Mouse (Mus musculus): ENCODE measurements around the gene Tsc1.

The Tsc1 gene

DNA sequence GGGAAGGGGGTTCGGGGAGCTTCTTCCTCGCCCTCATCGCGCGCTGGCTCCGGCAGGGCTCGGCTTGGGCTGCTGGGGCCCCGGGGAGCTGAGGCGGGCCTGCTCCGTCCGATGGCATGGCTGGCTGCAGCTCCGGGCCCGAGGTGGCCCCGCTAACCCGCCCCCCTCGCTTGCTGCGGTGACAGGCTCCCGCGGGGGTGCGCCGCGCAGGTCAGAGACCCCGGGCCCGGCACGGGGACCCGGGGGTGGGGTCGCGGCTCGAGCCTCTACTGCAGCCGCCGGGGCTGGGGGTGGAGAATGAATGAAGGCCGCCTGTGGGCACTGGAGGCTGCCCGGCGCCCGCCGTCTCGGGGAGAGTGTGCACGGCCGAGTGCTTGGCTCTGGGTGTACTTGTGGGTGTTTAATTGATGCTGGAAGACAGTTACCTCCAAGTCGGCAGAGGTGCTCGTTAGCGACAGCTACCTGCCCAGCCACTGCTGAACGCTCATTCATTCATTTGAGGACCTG is 460 bp downstream of the Tsc1 start:
- no peak for DNase-seq (ENCODE audit: extremely low spot score, low read depth, low spot score)

GRCm38 (mm10) chr2:28643081-28643480 is 2.1 kb downstream of the Tsc1 start:
- no peak for DNase-seq (ENCODE audit: extremely low spot score, low read depth, low spot score)

- DNase-seq (ENCODE audit: extremely low spot score, low read depth, low spot score): no peak
These were observed 9.5 kb downstream of the Tsc1 start for GRCm38 (mm10) chr2:28650526-28650925.

DNA sequence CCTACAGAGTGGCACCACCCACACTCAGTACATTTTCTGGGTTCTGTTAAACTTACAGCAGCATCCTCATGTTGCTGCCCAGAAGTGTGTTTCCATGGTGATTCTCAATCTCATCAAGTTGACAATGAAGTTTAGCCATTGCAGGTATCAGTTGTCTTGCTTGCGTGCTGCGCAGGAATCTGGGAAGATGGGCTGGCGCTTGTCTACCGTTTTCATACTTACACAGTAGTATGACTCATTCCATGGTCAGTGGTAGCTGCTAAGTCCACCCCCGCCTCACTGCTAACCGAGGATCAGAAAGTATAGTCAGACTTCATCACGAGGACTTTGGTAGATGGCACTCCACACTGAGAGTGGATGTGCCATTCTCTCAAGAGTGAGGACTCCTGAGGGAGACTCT is 12.3 kb downstream of the Tsc1 start:
- DNase-seq (ENCODE audit: extremely low spot score, low read depth, low spot score): no peak

- no peak for DNase-seq (ENCODE audit: extremely low spot score, low read depth, low spot score)
These were observed 13.3 kb downstream of the Tsc1 start for GRCm38 (mm10) chr2:28654295-28654694.

- DNase-seq (ENCODE audit: extremely low spot score, low read depth, low spot score): no peak
These were observed 15.2 kb downstream of the Tsc1 start for GRCm38 (mm10) chr2:28656216-28656615.

- no peak for DNase-seq (ENCODE audit: extremely low spot score, low read depth, low spot score)
These were observed 21.9 kb downstream of the Tsc1 start for GRCm38 (mm10) chr2:28662891-28663290.

DNA sequence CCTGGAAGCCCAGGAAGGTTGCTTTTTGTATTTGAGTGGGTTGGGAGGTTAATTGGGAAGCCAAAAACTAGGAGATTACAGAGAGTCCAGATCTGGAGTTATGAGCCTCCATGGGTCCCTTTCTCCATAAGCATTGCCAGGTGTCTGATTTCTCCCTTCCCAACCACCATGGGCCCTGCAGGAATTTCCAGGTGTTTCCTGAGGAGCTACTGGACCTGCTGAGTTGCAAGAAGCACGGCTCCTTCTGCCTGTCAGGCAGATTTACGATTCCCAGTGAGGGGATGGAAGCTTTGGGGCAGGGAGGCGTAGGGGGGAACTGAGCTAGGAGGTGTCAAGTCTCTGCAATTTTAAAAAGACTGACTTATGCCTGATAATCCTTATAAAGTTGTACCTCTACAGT is 24.8 kb downstream of the Tsc1 start:
- DNase-seq (ENCODE audit: extremely low spot score, low read depth, low spot score): no peak

DNA sequence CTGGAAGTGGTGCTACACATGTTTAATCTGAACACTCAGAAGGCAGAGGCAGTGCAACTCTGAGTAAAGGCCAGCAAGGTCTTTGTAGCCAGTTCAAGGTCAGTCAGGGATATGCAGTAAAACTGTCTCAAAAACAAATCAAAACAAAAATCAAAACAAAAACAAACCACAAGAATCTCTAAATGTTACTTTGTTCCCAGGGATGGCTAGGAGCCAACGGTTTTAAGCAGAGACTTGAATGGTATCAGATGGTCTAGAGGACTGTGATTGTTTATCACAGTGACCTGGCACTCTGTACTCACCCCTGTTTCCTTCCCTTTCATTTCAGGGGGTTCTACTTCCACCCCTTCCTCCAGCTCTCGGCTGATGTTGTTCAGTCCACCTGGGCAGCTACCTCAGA is 30.4 kb downstream of the Tsc1 start:
- no peak for DNase-seq (ENCODE audit: extremely low spot score, low read depth, low spot score)

DNA sequence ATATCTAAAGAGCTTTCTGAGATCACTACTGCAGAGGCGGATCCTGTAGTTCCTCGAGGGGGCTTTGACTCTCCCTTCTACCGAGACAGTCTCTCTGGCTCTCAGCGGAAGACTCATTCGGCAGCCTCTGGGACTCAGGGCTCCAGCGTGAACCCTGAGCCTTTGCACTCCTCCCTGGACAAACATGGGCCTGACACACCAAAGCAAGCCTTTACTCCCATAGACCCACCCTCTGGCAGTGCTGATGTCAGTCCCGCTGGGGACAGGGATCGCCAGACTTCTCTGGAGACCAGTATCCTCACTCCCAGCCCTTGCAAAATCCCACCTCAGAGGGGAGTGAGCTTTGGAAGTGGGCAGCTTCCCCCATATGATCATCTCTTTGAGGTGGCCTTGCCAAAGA is 35.0 kb downstream of the Tsc1 start:
- no peak for DNase-seq (ENCODE audit: extremely low spot score, low read depth, low spot score)

DNA sequence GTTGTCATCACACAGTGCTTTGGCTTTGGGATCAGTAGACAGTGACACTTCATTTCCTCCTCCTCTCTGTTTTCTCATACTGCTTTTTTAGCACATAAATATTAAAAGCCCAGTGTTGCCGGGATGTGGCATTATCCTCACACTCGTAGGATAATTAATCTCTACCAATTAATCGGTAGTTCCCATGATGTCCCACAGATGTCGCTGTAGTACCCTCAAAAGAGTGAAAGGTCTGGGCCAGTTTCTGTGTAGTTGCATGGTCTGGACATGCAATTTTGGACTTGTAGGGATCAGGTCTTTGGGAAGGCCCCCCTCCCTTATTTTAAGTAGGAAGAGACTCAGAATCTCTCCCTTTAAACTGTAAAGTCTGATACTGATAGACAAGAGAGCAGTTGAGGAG is 39.7 kb downstream of the Tsc1 start:
- no peak for DNase-seq (ENCODE audit: extremely low spot score, low read depth, low spot score)

DNA sequence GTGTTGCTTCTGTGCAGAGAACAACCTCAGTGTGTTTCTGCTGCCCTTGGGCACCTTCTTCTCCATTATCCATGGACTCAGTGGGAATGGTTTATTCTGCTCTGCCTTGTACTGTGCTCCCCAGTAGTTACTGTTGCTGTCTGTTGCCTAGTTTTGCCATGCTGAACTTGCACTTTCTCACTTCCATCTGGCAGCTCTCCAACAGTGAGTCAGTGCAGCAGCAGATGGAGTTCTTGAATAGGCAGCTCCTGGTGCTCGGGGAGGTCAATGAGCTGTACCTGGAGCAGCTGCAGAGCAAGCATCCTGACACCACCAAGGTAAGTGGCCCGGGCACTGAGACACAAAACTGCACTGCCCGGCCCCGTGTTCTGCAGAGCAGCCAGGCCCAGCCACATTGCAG is 40.7 kb downstream of the Tsc1 start:
- no peak for DNase-seq (ENCODE audit: extremely low spot score, low read depth, low spot score)

DNA sequence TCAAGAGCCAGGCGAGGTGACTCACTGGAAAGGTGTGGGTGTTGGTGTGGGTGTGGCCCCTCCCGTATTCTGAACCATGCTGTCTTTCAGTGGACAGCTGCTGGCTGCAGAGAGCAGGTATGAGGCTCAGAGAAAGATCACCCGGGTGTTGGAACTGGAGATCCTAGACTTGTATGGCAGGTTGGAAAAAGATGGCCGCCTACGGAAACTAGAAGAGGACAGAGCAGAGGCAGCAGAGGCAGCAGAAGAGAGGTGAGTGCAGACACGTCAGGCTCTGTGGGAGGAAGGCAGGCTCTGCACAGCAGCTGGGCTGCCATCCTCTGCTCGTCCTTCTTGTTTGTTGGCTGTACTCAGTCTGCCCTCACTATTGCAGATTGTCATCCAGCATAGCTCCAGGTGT is 44.9 kb downstream of the Tsc1 start:
- no peak for DNase-seq (ENCODE audit: extremely low spot score, low read depth, low spot score)

- DNase-seq (ENCODE audit: extremely low spot score, low read depth, low spot score): no peak
These were observed 47.4 kb downstream of the Tsc1 start for GRCm38 (mm10) chr2:28688431-28688830.

- DNase-seq (ENCODE audit: extremely low spot score, low read depth, low spot score): no peak
These were observed 51.7 kb downstream of the Tsc1 start for GRCm38 (mm10) chr2:28692692-28693091.

- no peak for DNase-seq (ENCODE audit: extremely low spot score, low read depth, low spot score)
These were observed 57.5 kb downstream of the Tsc1 start for GRCm38 (mm10) chr2:28698566-28698965.

- DNase-seq (ENCODE audit: extremely low spot score, low read depth, low spot score): peak; percentile 72
These were observed 58.6 kb downstream of the Tsc1 start, which contains the start of the genes Spaca9 and Ak8 for GRCm38 (mm10) chr2:28699361-28700335. Gene Spaca9 (minus strand): TSS chr2:28699727. Gene Ak8 (plus strand): TSS chr2:28700164.

DNA sequence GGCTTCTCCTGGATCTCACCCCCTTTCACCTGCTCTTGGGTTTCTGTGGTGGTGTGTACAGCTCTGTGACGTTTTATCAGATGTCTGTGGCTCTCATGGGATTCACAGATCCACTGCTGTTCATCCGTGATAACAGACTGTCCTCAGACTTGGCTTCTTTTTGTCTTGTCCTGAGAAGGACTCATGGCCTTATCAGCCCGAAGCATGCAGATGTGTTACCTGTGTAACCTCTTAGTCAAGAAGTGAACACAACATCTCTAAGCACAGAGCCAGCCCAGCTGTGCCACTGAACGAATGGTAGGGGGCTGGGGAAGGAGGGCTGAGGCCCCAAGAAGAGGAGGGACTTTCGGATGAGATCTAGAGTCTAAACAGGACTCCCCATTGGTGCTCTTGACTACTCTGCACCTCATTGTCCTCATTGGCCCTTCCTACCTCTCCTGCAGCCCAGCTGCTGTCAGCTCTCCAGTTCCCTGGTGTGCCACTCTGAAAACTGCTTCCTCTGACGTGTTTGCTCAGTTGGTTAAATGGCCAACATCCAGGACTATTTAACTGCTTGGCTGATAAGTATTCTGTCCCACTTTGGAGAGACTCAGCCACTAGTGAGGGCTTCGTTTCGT is 60.7 kb downstream of the Tsc1 start:
- no peak for DNase-seq (ENCODE audit: extremely low spot score, low read depth, low spot score)

DNA sequence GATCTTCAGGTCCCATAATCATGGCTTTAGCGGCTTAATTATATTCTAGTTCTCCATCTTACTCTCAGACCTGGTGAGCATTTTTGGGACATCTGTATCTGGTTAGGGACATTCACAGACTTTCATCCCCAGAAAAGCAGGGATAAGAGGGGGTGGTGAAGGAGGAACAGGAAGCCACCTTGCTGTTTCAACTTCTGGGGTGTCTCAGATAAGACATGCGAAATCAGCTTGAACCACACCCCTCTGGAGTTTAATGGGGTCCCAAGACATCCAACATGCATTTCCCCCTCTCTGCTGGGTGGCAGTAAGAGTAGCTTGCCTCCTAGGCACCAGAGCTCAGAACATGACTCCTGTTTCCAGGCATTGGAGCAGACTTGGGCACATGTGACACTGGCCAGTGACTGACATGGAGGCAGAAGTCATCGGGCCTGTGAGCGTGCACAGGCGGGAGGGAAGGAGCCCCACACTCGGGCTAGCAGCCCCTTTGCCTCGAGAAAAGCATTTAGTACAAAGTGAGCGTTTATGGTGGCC is 65.1 kb downstream of the Tsc1 start:
- no peak for DNase-seq (ENCODE audit: extremely low spot score, low read depth, low spot score)

GRCm38 (mm10) chr2:28706787-28707186 is 65.8 kb downstream of the Tsc1 start:
- DNase-seq (ENCODE audit: extremely low spot score, low read depth, low spot score): no peak

- DNase-seq (ENCODE audit: extremely low spot score, low read depth, low spot score): no peak
These were observed 72.0 kb downstream of the Tsc1 start for GRCm38 (mm10) chr2:28713036-28713435.

- DNase-seq (ENCODE audit: extremely low spot score, low read depth, low spot score): no peak
These were observed 81.4 kb downstream of the Tsc1 start for GRCm38 (mm10) chr2:28722419-28722818.

Measured in hindlimb bud, embryonic 11.5 days (tissue).